16 mouse cellular contexts compared by ENCODE assay signal in genomic region chr14:46223008-46223407, GRCm38 (mm10).
"Had no signal": no experiment of that assay in that cellular context is flagged by ENCODE, and none has a peak within 500 bp of the region (broad histone marks: within the 10 kb centered on the region; RNA-seq: fewer than 3 reads in every experiment).

No protein-coding gene starts in this region.

- H3K4me1 ChIP-seq: lung, embryonic 15.5 days; megakaryocyte, embryonic 14.5 days; midbrain, embryonic 15.5 days; neural tube, embryonic 12.5 days had no signal

- H3K36me3 ChIP-seq: lung, embryonic 15.5 days; midbrain, embryonic 13.5 days; midbrain, embryonic 15.5 days; neural tube, embryonic 12.5 days had no signal

- H3K27me3 ChIP-seq: lung, embryonic 15.5 days; megakaryocyte, embryonic 14.5 days; midbrain, embryonic 13.5 days; midbrain, embryonic 15.5 days; neural tube, embryonic 12.5 days had no signal

- H3K4me2 ChIP-seq: lung, embryonic 15.5 days; midbrain, embryonic 11.5 days; midbrain, embryonic 13.5 days; midbrain, embryonic 15.5 days; neural tube, embryonic 12.5 days had no signal

- H3K4me3 ChIP-seq: lung, embryonic 15.5 days; megakaryocyte, embryonic 14.5 days; midbrain, embryonic 13.5 days; midbrain, embryonic 15.5 days; neural tube, embryonic 12.5 days had no signal

- H3K27ac ChIP-seq: lung, embryonic 15.5 days; macrophage; midbrain, embryonic 13.5 days; midbrain, embryonic 15.5 days; neural tube, embryonic 12.5 days had no signal

- H3K9ac ChIP-seq: lung, embryonic 15.5 days; midbrain, embryonic 13.5 days; midbrain, embryonic 15.5 days; neural tube, embryonic 12.5 days had no signal

- H3K9me3 ChIP-seq: lung, embryonic 15.5 days; megakaryocyte, embryonic 14.5 days; midbrain, embryonic 13.5 days; midbrain, embryonic 15.5 days; neural tube, embryonic 12.5 days had no signal

- DNase-seq: lung, adult 2 months; lung, postnatal 14 days; lung, postnatal 36 days; right cerebral cortex, postnatal 14 days; spleen, adult 18-20 months; thymus, adult 18-20 months; thymus, postnatal 14 days; thymus, postnatal 36 days had no signal

- ATAC-seq: lung, postnatal 0 days; midbrain, embryonic 13.5 days; midbrain, embryonic 15.5 days had no signal
